Mouse (Mus musculus): ENCODE measurements around the gene Ankdd1a. TPM values are rescaled to one million over a fixed set of nuclear protein-coding genes. Genes with fewer than 3 reads are reported as not detected.

The Ankdd1a gene
- polyA plus RNA-seq, 1 experiment from 2014 or later: not detected

DNA sequence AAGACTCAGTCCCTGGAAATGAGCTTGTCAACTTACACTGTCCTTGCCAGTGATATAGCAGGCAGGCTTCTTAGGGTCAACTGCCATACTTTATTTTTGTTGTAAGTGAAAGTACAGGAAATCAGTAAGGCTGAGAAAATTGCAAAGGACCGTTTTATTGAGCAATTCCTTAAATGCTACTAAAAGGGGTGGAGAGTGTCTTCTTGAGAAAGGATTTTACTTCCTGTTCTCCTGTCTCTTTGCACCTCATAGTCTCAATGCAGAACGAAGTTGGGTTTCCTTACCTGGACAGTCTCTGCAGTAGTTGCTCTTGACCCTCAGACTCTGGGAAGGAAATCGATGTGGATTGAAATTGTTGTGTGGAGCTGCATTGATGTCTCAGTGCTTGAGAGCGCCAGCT, 47.2 kb downstream of the Ankdd1a start:
- Histone ChIP-seq H3K27ac (replicated peaks) (no peak overlapping the region), H3K9me3 (no peaks in the 10 kb centered on the region), H3K4me1 (peaks cover 28% of the 10 kb centered on the region), H3K36me3 (replicated peaks) (peaks cover 90% of the 10 kb centered on the region), H3K27me3 (replicated peaks; ENCODE audit: low read depth, poor library complexity, severe bottlenecking) (no peaks in the 10 kb centered on the region), H3K4me3 (no peak overlapping the region)
- DNase-seq (ENCODE audit: low spot score): no peak
- WGBS: 85% methylated on average over 4 of the region's 4 CpGs

DNA sequence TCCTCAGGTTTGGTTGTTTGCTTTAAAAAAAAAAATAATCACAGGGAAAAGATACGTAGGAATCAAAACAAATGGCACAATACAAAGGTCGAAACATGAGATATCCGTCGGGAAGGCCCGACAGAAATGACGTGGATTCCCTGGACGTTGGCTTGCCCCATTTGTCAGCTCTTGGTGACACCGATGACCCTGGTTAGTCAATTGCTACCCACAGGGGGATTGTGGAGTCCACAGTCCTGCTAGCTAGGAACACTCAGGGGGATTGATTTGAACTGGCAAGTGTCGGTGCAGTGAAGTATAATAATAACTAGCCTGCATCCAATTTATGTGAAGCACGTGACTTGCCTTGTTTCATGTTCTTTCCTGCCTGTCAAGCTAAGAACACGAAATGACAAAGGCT, 52.3 kb downstream of the Ankdd1a start:
- peak; percentile 15 for DNase-seq (ENCODE audit: low spot score)
- H3K9me3 ChIP-seq: no peaks in the 10 kb centered on the region

DNA sequence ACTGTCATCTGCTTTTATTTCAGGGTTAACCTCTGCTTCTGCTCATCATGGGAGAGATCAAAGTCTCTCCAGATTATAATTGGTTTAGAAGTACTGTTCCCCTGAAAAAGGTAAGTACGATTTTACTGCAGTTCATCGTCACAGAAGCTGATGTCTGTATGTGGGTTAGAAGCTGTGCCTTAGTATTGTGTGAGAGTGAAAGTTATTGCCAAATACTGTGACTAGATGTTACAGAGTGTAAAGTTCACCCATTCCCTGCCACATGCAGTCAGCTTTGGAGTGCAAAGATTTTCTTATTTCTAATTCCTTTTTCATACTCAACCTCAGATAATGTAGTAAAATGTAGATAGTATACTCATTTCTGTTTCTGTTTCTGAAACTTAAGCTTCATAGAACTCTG, 54.8 kb downstream of the Ankdd1a start:
- 96% methylated on average over 2 of the region's 2 CpGs for WGBS
- H3K9me3 ChIP-seq: no peaks in the 10 kb centered on the region
- DNase-seq (ENCODE audit: low spot score): no peak
- H3K27ac ChIP-seq (replicated peaks): no peak overlapping the region
- H3K36me3 ChIP-seq (replicated peaks): peaks cover 56% of the 10 kb centered on the region
- peaks cover 54% of the 10 kb centered on the region for H3K4me1 ChIP-seq
- no peaks in the 10 kb centered on the region for H3K27me3 ChIP-seq (replicated peaks; ENCODE audit: low read depth, poor library complexity, severe bottlenecking)
- no peak overlapping the region for H3K4me3 ChIP-seq

More for the DNA sequence above, 52.3 kb downstream of the Ankdd1a start:
- 42% methylated on average over 11 of the region's 11 CpGs for WGBS
- H3K27me3 ChIP-seq (replicated peaks; ENCODE audit: low read depth, poor library complexity, severe bottlenecking): no peaks in the 10 kb centered on the region
- H3K4me1 ChIP-seq: peaks cover 47% of the 10 kb centered on the region
- no peak overlapping the region for H3K4me3 ChIP-seq
- H3K36me3 ChIP-seq (replicated peaks): peaks cover 78% of the 10 kb centered on the region
- H3K27ac ChIP-seq (replicated peaks): 0 out of 2 replicates have a peak overlapping the region, but pooled peaks have one; percentile 48

DNA sequence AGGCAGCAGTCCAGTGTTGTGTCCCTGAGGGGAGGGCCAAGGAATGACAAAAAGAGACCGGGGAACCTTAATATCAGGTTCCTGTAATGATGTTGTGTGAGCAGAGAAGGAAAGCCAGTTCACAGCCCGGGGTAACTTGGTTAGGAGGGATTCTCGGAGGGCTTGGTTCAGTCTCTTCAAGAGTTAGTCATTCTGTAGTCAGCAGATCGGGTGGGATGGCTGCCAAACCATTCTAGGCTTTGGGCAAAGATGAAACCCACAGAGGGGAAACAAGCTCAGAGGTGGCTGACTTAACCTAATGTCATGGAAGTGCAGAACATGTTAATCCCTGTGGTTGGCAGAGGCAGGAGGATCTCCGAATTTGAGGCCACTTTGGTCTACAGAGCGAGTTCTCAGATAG, 55.8 kb downstream of the Ankdd1a start:
- Histone ChIP-seq H3K36me3 (replicated peaks) (peaks cover 46% of the 10 kb centered on the region), H3K27ac (replicated peaks) (no peak overlapping the region), H3K4me1 (peaks cover 51% of the 10 kb centered on the region), H3K9me3 (no peaks in the 10 kb centered on the region), H3K4me3 (no peak overlapping the region), H3K27me3 (replicated peaks; ENCODE audit: low read depth, poor library complexity, severe bottlenecking) (no peaks in the 10 kb centered on the region)
- DNase-seq (ENCODE audit: low spot score): no peak
- WGBS: 94% methylated on average over 6 of the region's 6 CpGs

DNA sequence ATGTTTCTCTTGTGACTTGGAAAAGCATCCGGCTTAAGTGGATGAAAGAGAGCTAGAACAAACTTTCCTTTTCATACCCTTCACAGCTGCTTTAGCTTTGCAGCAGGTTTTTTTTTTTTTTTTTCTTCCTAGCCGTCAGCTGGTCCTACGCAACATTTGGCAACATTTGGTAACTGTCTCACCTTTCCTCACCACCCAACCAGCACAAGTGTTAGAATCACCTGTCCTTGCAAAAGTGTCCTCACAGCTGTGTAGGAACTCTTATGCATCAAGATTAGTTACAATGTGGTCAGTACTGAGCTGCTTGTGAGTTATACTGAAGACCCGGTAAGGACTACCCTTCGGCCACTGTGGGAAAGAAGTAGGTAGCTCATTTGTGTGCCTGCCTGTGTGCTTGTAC, 57.4 kb downstream of the Ankdd1a start:
- no peak overlapping the region for H3K27ac ChIP-seq (replicated peaks)
- peaks cover 38% of the 10 kb centered on the region for H3K4me1 ChIP-seq
- no peaks in the 10 kb centered on the region for H3K27me3 ChIP-seq (replicated peaks; ENCODE audit: low read depth, poor library complexity, severe bottlenecking)
- peaks cover 34% of the 10 kb centered on the region for H3K36me3 ChIP-seq (replicated peaks)
- no peak for DNase-seq (ENCODE audit: low spot score)
- no peak overlapping the region for H3K4me3 ChIP-seq
- WGBS: 78% methylated on average over 5 of the region's 5 CpGs
- no peaks in the 10 kb centered on the region for H3K9me3 ChIP-seq

DNA sequence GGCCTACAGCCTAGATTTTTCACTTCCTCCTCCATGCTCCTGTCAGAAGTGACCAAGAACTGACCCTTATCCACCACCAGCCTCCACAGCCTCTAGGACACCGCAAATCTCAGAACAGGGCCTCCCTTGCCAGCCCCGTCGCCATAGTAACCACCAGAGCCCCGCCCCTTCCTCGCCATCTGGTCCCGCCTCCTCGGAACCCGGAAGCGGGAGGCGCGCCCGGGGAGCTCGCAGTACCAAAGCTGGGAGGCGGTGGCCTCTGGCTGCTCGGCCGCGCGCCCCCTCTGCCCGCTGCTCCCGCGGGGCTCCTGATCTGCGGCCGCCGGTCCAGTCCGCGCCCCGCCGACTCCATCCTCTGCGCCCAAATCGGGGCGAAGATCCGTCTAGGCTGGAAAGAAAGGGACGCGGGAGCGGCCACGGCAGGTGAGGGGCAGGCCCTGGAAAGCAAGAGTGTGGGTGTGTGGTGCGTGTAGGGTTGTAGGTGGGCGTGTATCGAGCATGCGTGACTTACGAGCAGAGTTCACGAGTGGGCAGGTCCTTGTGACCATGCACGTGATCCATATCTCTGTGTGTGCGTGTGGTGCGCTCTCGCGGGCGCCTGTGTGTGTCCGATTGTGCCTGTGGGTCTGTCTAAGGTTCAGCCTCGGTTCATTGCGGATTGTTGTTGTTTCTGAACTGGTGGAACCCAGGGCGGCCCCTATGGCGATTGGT, 59.1 kb downstream of the Ankdd1a start, which contains the start of gene Spg21:
Spg21 (plus strand) TSS at position 216 of the 711 bp plus-strand sequence.
- Histone ChIP-seq H3K27ac (replicated peaks) (peak within 1 kb of the TSS; percentile 91), H3K9me3 (no peaks in the 10 kb centered on the region), H3K4me1 (peaks cover 23% of the 10 kb centered on the region), H3K27me3 (replicated peaks; ENCODE audit: low read depth, poor library complexity, severe bottlenecking) (no peaks in the 10 kb centered on the region), H3K4me3 (peak within 1 kb of the TSS; percentile 94), H3K36me3 (replicated peaks) (peaks cover 18% of the 10 kb centered on the region)
- WGBS: under 1% methylated on average over 53 of the region's 53 CpGs
- peak; percentile 98 for DNase-seq (ENCODE audit: low spot score)

DNA sequence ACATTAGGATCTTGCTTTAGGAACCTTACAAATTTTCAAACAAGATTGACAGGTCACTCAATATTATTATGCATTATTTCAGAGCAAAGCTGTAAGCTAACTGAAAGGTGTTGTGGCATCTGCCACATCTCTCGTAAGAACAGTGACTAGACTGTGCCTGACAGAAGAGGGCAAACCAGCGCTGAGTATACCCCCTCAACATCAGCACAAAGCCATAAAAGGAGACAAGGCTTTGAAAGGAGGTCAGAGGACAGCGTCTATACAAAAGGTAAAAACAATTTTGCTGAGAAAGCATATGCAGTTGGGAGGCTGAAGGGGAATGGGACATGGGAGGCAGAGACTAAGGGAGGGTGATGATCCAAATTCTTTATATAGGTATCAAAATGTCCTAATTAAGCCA, 59.8 kb downstream of the Ankdd1a start:
- Histone ChIP-seq H3K27ac (replicated peaks) (peak overlapping the region; percentile 91), H3K36me3 (replicated peaks) (peaks cover 11% of the 10 kb centered on the region), H3K4me1 (peaks cover 22% of the 10 kb centered on the region), H3K27me3 (replicated peaks; ENCODE audit: low read depth, poor library complexity, severe bottlenecking) (no peaks in the 10 kb centered on the region), H3K4me3 (peak overlapping the region; percentile 94), H3K9me3 (no peaks in the 10 kb centered on the region)
- DNase-seq (ENCODE audit: low spot score): no peak
- WGBS: 55% methylated on average over 3 of the region's 3 CpGs

DNA sequence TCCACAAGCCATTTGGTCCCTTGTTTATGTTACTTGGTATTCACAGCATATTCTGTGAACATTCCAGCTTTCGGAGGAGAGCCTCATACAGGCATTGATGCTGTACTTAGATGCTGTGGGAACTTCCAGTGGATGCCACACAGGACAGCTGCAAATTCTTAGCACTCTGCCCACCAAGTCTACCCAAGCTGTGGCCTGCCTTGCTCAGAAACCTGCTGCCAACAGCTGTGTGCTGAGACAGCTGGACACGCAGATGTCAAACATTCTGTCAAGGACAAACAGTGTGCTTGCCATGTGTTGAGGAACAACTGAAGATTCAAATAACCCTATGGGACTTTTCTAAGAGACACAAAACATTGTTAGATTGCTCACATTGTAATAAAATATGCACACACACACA, 61.0 kb downstream of the Ankdd1a start:
- H3K27ac ChIP-seq (replicated peaks): no peak overlapping the region
- H3K9me3 ChIP-seq: no peaks in the 10 kb centered on the region
- H3K4me3 ChIP-seq: no peak overlapping the region
- peaks cover 22% of the 10 kb centered on the region for H3K4me1 ChIP-seq
- WGBS: 93% methylated on average over 2 of the region's 2 CpGs
- DNase-seq (ENCODE audit: low spot score): no peak
- H3K36me3 ChIP-seq (replicated peaks): no peaks in the 10 kb centered on the region
- no peaks in the 10 kb centered on the region for H3K27me3 ChIP-seq (replicated peaks; ENCODE audit: low read depth, poor library complexity, severe bottlenecking)

DNA sequence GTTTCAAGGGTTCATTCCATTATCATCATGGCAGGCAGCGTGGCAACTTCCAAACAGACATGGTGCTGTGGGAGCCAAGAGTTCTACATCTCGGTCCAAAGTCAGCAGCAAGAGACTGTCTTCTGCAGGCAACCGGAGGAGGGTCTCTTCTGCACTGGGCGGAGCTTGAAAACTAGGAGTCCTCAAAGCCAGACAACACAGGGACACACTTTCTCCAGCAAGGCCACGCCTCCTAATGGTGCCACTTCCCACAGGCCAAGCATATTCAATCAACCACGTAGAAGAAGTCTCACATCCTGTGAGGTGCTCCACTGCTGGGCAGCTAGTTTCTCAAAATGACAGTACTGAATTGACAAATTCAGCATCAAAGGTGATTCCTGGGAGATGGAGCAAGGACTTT, 72.0 kb downstream of the Ankdd1a start:
- Histone ChIP-seq H3K27ac (replicated peaks) (no peak overlapping the region), H3K4me3 (no peak overlapping the region), H3K4me1 (no peaks in the 10 kb centered on the region), H3K27me3 (replicated peaks; ENCODE audit: low read depth, poor library complexity, severe bottlenecking) (no peaks in the 10 kb centered on the region), H3K9me3 (peaks cover 3% of the 10 kb centered on the region; the same call in 1 of the 2 replicates), H3K36me3 (replicated peaks) (peaks cover 82% of the 10 kb centered on the region)
- WGBS: 82% methylated on average over 6 of the region's 6 CpGs
- DNase-seq (ENCODE audit: low spot score): no peak

DNA sequence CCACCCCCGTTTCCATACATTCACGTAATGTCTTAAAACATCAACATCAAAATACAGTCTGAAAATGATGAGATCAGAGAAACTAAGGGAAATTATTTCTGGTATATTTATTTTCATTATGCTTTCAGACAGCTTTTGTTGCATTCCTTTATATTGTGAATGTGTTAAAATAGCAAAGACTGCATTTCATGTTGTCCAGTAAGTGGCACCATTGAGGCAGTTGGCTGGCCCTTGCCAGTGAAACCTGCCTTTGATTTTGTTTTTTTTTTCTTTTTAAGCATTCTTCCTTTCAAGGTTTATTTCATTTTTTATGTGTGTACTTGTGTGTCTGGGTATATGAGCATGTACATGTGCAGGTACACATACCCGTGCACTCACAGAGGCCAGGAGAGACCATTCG, 75.3 kb downstream of the Ankdd1a start:
- H3K4me3 ChIP-seq: no peak overlapping the region
- no peak for DNase-seq (ENCODE audit: low spot score)
- 95% methylated on average over 4 of the region's 4 CpGs for WGBS
- no peaks in the 10 kb centered on the region for H3K4me1 ChIP-seq
- H3K9me3 ChIP-seq: peaks cover 3% of the 10 kb centered on the region; the same call in 1 of the 2 replicates
- H3K36me3 ChIP-seq (replicated peaks): peaks cover 79% of the 10 kb centered on the region
- no peaks in the 10 kb centered on the region for H3K27me3 ChIP-seq (replicated peaks; ENCODE audit: low read depth, poor library complexity, severe bottlenecking)
- H3K27ac ChIP-seq (replicated peaks): no peak overlapping the region

Other genes starting within 250 kb of the Ankdd1a start
- 48.3 and 50.9 TPM in 2 replicates for gene Clpx, start 225.9 kb downstream of the Ankdd1a start, polyA plus RNA-seq (2016; fragmentation: Nextera tagmentation; extraction: Ambion mirVana)
- gene Pdcd7, start 174.1 kb downstream of the Ankdd1a start, polyA plus RNA-seq (2016; fragmentation: Nextera tagmentation; extraction: Ambion mirVana): 10.3 and 10.6 TPM in 2 replicates
- 0.38 and 0.66 TPM in 2 replicates for gene Ubap1l, start 159.2 kb downstream of the Ankdd1a start, polyA plus RNA-seq (2016; fragmentation: Nextera tagmentation; extraction: Ambion mirVana)
- 1.0 and 1.2 TPM in 2 replicates for gene Kbtbd13, start 128.5 kb downstream of the Ankdd1a start, polyA plus RNA-seq (2016; fragmentation: Nextera tagmentation; extraction: Ambion mirVana)
- 7.6 and 8.3 TPM in 2 replicates for gene Rasl12, start 121.7 kb downstream of the Ankdd1a start, polyA plus RNA-seq (2016; fragmentation: Nextera tagmentation; extraction: Ambion mirVana)
- not detected in 2 replicates for gene Slc51b, start 97.2 kb downstream of the Ankdd1a start, polyA plus RNA-seq (2016; fragmentation: Nextera tagmentation; extraction: Ambion mirVana)
- 20.1 and 22.7 TPM in 2 replicates for gene Mtfmt, start 84.4 kb downstream of the Ankdd1a start, polyA plus RNA-seq (2016; fragmentation: Nextera tagmentation; extraction: Ambion mirVana)
- gene Spg21, start 59.2 kb downstream of the Ankdd1a start, polyA plus RNA-seq (2016; fragmentation: Nextera tagmentation; extraction: Ambion mirVana): 103 and 112 TPM in 2 replicates
- 14.3 and 15.2 TPM in 2 replicates for gene Plekho2, start 59.8 kb upstream of the Ankdd1a start, polyA plus RNA-seq (2016; fragmentation: Nextera tagmentation; extraction: Ambion mirVana)
- 27.7 and 28.0 TPM in 2 replicates for gene Pif1, start 67.0 kb upstream of the Ankdd1a start, polyA plus RNA-seq (2016; fragmentation: Nextera tagmentation; extraction: Ambion mirVana)
- gene Rbpms2, start 109.5 kb upstream of the Ankdd1a start, polyA plus RNA-seq (2016; fragmentation: Nextera tagmentation; extraction: Ambion mirVana): 26.2 and 26.4 TPM in 2 replicates
- 251 and 270 TPM in 2 replicates for gene Oaz2, start 147.8 kb upstream of the Ankdd1a start, polyA plus RNA-seq (2016; fragmentation: Nextera tagmentation; extraction: Ambion mirVana)

All from embryonic facial prominence, embryonic 10.5 days (tissue).